Mouse (Mus musculus) intestine, postnatal 0 days (tissue): Measurements from ENCODE around the gene Foxj3. TPM values are rescaled to one million over a fixed set of nuclear protein-coding genes. Genes with fewer than 3 reads are reported as not detected.

Experiments
- ATAC-seq: fragments of 200-750 bp; cut with Nextera tagmentation; 2 replicates; pipeline ENCODE4 v1.8.0; 2017; ENCODE audit warnings: mild to moderate bottlenecking, moderate TSS enrichment, moderate library complexity
- H3K27ac ChIP-seq: fragments of 300-500 bp; sonication (generic); 2 replicates; pipeline ENCODE4 v1.5.1; 2014; ENCODE audit warnings: mild to moderate bottlenecking, low read depth, low read length, moderate library complexity
- H3K27me3 ChIP-seq: fragments of 300-500 bp; sonication (generic); replicated peaks from 2 replicates; pipeline ENCODE4 v1.6.1; 2014; ENCODE audit warnings: low read length, mixed read lengths; ENCODE audit not compliant: control insufficient read depth, insufficient read depth
- H3K36me3 ChIP-seq: fragments of 300-500 bp; sonication (generic); 2 replicates; pipeline ENCODE4 v1.6.1; 2014; ENCODE audit warnings: mild to moderate bottlenecking, moderate library complexity; ENCODE audit not compliant: control insufficient read depth, insufficient read depth
- H3K4me1 ChIP-seq: fragments of 300-500 bp; sonication (generic); replicated peaks from 2 replicates; pipeline ENCODE4 v1.6.1; 2014; ENCODE audit warnings: antibody characterized with exemption, low read length, mixed read lengths; ENCODE audit not compliant: control insufficient read depth, insufficient read depth
- H3K4me2 ChIP-seq: fragments of 300-500 bp; sonication (generic); replicated peaks from 2 replicates; pipeline ENCODE4 v1.6.1; 2014; ENCODE audit warnings: low read depth, mild to moderate bottlenecking, moderate library complexity
- H3K4me3 ChIP-seq: fragments of 300-500 bp; sonication (generic); 2 replicates; pipeline ENCODE4 v1.5.1; 2014; ENCODE audit warnings: low read depth, low read length
- H3K9ac ChIP-seq: fragments of 300-500 bp; sonication (generic); 2 replicates; pipeline ENCODE4 v1.6.1; 2014; ENCODE audit warnings: mild to moderate bottlenecking, low read depth, low read length
- H3K9me3 ChIP-seq: fragments of 300-500 bp; sonication (generic); 2 replicates; pipeline ENCODE4 v1.6.1; 2016; ENCODE audit warnings: mixed run types; ENCODE audit not compliant: control insufficient read depth
- CTCF ChIP-seq: sonication (generic); IDR thresholded peaks from 2 replicates; pipeline ENCODE4 v1.5.1; 2016; ENCODE audit warnings: low read depth, mild to moderate bottlenecking, control low read depth, antibody characterized with exemption, moderate library complexity
- WGBS: fragments of 180-500 bp; shearing (Covaris S2); extraction: QIAGEN DNeasy Blood & Tissue Kit; methylation state at CpG from one replicate; pipeline ENCODE4 v1.1.7; 2014; 5-methylcytosine and 5-hydroxymethylcytosine counted together
- polyA plus RNA-seq: library from polyadenylated mRNA; unstranded; fragments of >200 nt; fragmentation: Nextera tagmentation; extraction: Ambion mirVana; gene quantifications from 2 replicates; pipeline ENCODE4 v1.2.1, GENCODE M21; 2015

Gene Foxj3
- polyA plus RNA-seq, 1 experiment from 2014 or later: 11.8 TPM

GRCm38 (mm10) chr4:119555466-119555865 is 18.7 kb downstream of the Foxj3 start:
- WGBS: 80% methylated on average over 2 of the region's 2 CpGs

GRCm38 (mm10) chr4:119563136-119563535 is 26.3 kb downstream of the Foxj3 start:
- Histone ChIP-seq H3K27ac (no peak overlapping the region), H3K4me3 (no peak overlapping the region), H3K9me3 (no peaks in the 10 kb centered on the region), H3K36me3 (0 out of 2 replicates have a peak, but pooled peaks cover 4% of the 10 kb centered on the region), H3K9ac (no peak overlapping the region), H3K4me2 (no peak overlapping the region), H3K4me1 (no peaks in the 10 kb centered on the region), H3K27me3 (no peaks in the 10 kb centered on the region)
- ATAC-seq: no peak
- no peak for TF ChIP-seq CTCF

More at GRCm38 (mm10) chr4:119555466-119555865, 18.7 kb downstream of the Foxj3 start:
- Histone ChIP-seq H3K9me3 (no peaks in the 10 kb centered on the region), H3K36me3 (no peaks in the 10 kb centered on the region), H3K9ac (no peak overlapping the region), H3K4me3 (no peak overlapping the region), H3K4me1 (peaks cover 2% of the 10 kb centered on the region; the same call in 1 of the 2 replicates), H3K4me2 (no peak overlapping the region), H3K27me3 (no peaks in the 10 kb centered on the region), H3K27ac (no peak overlapping the region)
- ATAC-seq: no peak
- no peak for TF ChIP-seq CTCF

GRCm38 (mm10) chr4:119566322-119566835 is 29.6 kb downstream of the Foxj3 start:
- Histone ChIP-seq H3K27me3 (no peaks in the 10 kb centered on the region), H3K4me1 (no peaks in the 10 kb centered on the region), H3K27ac (no peak overlapping the region), H3K36me3 (0 out of 2 replicates have a peak, but pooled peaks cover 4% of the 10 kb centered on the region), H3K4me3 (no peak overlapping the region), H3K9me3 (no peaks in the 10 kb centered on the region), H3K9ac (no peak overlapping the region), H3K4me2 (no peak overlapping the region)
- TF ChIP-seq CTCF: no peak
- no peak for ATAC-seq
- WGBS: 74% methylated on average over 4 of the region's 4 CpGs

DNA sequence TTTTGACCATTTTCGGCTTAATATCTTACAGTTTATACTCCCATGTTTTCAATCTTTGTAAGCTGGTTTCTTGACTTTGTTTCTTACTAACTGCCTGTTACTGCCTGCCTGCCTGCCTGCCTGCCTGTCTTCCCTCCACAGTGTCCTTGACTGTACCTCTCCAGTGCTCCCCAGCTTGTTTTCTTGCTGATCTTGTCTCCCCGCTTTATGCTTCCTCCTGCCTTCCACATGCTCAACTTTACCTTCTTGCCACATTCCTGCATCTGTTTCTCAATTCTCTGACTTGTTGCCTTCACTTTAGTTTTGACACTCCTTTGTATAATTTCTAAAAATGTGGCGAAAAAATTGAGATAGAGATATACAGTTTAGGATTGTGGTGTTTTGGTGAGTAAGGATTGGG is 35.9 kb downstream of the Foxj3 start:
- WGBS: 91% methylated on average over 3 of the region's 3 CpGs
- TF ChIP-seq CTCF: no peak
- Histone ChIP-seq H3K9me3 (no peaks in the 10 kb centered on the region), H3K36me3 (no peaks in the 10 kb centered on the region; the same call in 1 of the 2 replicates), H3K27ac (no peak overlapping the region), H3K4me3 (no peak overlapping the region), H3K9ac (no peak overlapping the region), H3K4me2 (no peak overlapping the region), H3K27me3 (no peaks in the 10 kb centered on the region), H3K4me1 (no peaks in the 10 kb centered on the region)
- no peak for ATAC-seq

- Histone ChIP-seq H3K9me3 (no peaks in the 10 kb centered on the region), H3K27ac (no peak overlapping the region), H3K4me3 (no peak overlapping the region), H3K4me1 (no peaks in the 10 kb centered on the region), H3K27me3 (no peaks in the 10 kb centered on the region), H3K9ac (no peak overlapping the region), H3K4me2 (no peak overlapping the region), H3K36me3 (peaks cover 4% of the 10 kb centered on the region; the same call in 1 of the 2 replicates)
- no peak for TF ChIP-seq CTCF
- no peak for ATAC-seq
- WGBS: 55% methylated on average over 2 of the region's 2 CpGs
Measured at GRCm38 (mm10) chr4:119574504-119574903, 37.7 kb downstream of the Foxj3 start.

DNA sequence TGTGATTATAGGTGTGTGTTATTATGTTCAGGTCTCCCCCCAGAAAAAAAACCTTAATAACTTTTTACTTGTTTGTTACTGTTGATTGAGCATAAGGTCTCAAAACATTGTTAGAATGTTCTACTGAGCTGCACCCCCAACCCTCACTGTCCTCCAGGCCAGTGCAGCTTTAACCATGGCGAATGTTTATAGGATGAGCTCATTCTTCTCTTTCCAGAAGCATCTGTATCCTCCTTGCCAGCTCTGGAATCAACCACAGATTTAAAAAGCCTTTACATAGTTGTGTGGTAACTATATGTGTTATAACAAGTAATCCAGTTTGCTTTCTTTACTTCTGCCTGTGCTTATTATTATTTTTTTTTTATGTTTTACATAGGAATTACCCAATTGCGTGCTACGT is 38.7 kb downstream of the Foxj3 start:
- no peak overlapping the region for H3K9ac ChIP-seq
- H3K4me2 ChIP-seq: no peak overlapping the region
- H3K36me3 ChIP-seq: peaks cover 4% of the 10 kb centered on the region; the same call in 1 of the 2 replicates
- ATAC-seq: no peak
- H3K4me3 ChIP-seq: no peak overlapping the region
- no peaks in the 10 kb centered on the region for H3K9me3 ChIP-seq
- H3K4me1 ChIP-seq: no peaks in the 10 kb centered on the region
- no peak overlapping the region for H3K27ac ChIP-seq
- WGBS: 83% methylated on average over 3 of the region's 3 CpGs
- H3K27me3 ChIP-seq: no peaks in the 10 kb centered on the region
- TF ChIP-seq CTCF: no peak

- Histone ChIP-seq H3K36me3 (peaks cover 8% of the 10 kb centered on the region), H3K4me2 (no peak overlapping the region), H3K4me1 (no peaks in the 10 kb centered on the region), H3K9ac (no peak overlapping the region), H3K4me3 (no peak overlapping the region), H3K27me3 (no peaks in the 10 kb centered on the region), H3K9me3 (no peaks in the 10 kb centered on the region), H3K27ac (no peak overlapping the region; the same call in 1 of the 2 replicates)
- 95% methylated on average over 2 of the region's 2 CpGs for WGBS
- TF ChIP-seq CTCF: peak; percentile 38
- no peak for ATAC-seq
Measured at GRCm38 (mm10) chr4:119588037-119588436, 51.2 kb downstream of the Foxj3 start.
